Mouse (Mus musculus) embryonic facial prominence, embryonic 10.5 days (tissue): ENCODE measurements around the gene Tufm. TPM values are rescaled to one million over a fixed set of nuclear protein-coding genes. Genes with fewer than 3 reads are reported as not detected.

Experiments used
- DNase-seq: peaks from one replicate; pipeline ENCODE4 v3.0.0-alpha.2; 2017; ENCODE audit warnings: low spot score
- H3K27ac ChIP-seq: fragments of 300-500 bp; sonication (generic); replicated peaks from 2 replicates; pipeline ENCODE4 v1.5.1; 2016; ENCODE audit warnings: mild to moderate bottlenecking
- H3K27me3 ChIP-seq: fragments of 300-500 bp; sonication (generic); replicated peaks from 2 replicates; pipeline ENCODE4 v1.6.1; 2016; ENCODE audit warnings: low read depth, mild to moderate bottlenecking; ENCODE audit not compliant: poor library complexity, severe bottlenecking
- H3K36me3 ChIP-seq: fragments of 300-500 bp; sonication (generic); replicated peaks from 2 replicates; pipeline ENCODE4 v1.6.1; 2016; ENCODE audit warnings: mild to moderate bottlenecking, moderate library complexity
- H3K4me1 ChIP-seq: fragments of 300-500 bp; sonication (generic); 2 replicates; pipeline ENCODE4 v1.6.1; 2016
- H3K4me3 ChIP-seq: fragments of 300-500 bp; sonication (generic); 2 replicates; pipeline ENCODE4 v1.5.1; 2016; ENCODE audit warnings: mild to moderate bottlenecking, moderate library complexity
- H3K9me3 ChIP-seq: fragments of 300-500 bp; sonication (generic); 2 replicates; pipeline ENCODE4 v1.6.1; 2016; ENCODE audit warnings: mild to moderate bottlenecking
- WGBS: fragments of 180-500 bp; shearing (Covaris S2); methylation state at CpG from one replicate; pipeline ENCODE4 v1.1.7; 2016; 5-methylcytosine and 5-hydroxymethylcytosine counted together
- polyA plus RNA-seq: library from polyadenylated mRNA; unstranded; fragments of >200 nt; fragmentation: Nextera tagmentation; extraction: Ambion mirVana; gene quantifications from 2 replicates; pipeline ENCODE4 v1.2.1, GENCODE M21; 2016

The Tufm gene
- polyA plus RNA-seq, 1 experiment from 2014 or later: 169 TPM

DNA sequence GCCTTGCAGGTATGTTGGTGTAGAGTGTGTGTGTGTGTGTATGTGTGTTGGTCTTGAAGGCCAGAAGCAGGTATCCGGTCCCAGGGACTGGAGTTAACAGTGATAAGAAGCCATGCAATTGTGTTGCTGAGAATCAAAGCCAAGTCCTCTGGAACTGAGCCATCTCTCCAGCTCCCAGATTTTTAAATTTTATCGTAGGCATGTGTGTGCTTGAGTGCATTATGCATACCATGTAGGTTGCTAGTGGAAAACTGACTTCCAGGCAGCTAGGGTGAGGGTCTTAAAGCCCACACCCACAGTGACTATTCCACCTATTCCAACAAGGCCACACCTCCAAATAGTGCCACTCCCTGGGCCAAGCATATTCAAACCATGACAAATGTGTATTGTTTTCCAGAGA lies 17.8 kb downstream of the Tufm start:
- WGBS: 90% methylated on average over 2 of the region's 2 CpGs
- H3K36me3 ChIP-seq: peaks cover 15% of the 10 kb centered on the region
- no peaks in the 10 kb centered on the region for H3K27me3 ChIP-seq
- H3K9me3 ChIP-seq: no peaks in the 10 kb centered on the region
- H3K4me1 ChIP-seq: peaks cover 13% of the 10 kb centered on the region
- H3K4me3 ChIP-seq: no peak overlapping the region
- no peak for DNase-seq
- H3K27ac ChIP-seq: no peak overlapping the region

DNA sequence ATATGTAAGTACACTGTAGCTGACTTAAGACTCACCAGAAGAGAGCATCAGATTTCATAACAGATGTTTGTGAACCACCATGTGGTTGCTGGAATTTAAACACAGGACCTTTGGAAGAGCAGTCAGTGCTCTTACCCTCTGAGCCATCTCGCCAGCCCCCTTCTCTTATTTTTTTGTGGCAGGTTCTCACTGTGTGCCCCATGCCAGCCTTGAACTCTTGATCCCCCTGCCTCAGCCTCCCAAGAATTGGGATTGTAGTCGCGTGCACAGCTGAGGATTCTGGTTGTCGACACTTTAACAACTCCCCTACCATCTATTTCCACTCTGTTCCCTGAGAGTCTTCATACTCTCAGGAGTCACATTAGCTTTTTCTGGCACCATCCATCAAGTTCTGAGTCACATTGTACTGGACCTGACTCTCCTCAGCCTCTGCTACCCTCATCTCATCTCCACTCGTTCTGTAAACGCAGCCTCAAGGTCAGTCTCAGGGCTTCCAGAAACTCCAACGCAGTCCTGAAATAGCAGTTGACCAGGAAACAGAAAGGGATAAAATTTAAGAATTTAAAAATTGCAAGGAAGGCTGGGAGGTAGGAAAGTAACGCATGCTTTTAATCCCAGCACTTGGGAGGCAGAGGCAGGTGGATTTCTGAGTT lies 20.1 kb downstream of the Tufm start:
- Histone ChIP-seq H3K4me1 (peaks cover 7% of the 10 kb centered on the region), H3K9me3 (no peaks in the 10 kb centered on the region), H3K27me3 (no peaks in the 10 kb centered on the region), H3K36me3 (no peaks in the 10 kb centered on the region), H3K27ac (no peak overlapping the region), H3K4me3 (no peak overlapping the region)
- 86% methylated on average over 8 of the region's 8 CpGs for WGBS
- DNase-seq: no peak

DNA sequence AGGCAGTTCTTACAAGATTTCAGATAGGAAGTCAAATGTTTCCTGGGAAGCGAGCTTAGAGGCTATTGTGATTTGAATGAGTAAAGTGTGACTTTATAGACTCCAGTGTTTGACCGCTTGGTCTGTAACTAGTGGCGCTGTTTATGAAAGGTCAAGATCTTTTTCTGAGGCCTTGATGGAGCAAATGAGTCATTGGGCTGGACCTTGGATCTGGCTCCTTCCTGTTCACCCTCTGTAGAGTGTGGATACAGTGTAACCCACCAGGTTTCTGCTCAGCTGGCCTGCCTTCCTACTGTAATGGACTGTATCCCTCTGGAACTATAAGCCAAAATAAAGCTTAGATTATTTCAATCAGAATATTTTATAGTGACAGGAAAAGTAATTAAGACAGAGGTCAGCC lies 24.1 kb downstream of the Tufm start:
- 85% methylated on average over 3 of the region's 3 CpGs for WGBS
- Histone ChIP-seq H3K27ac (no peak overlapping the region), H3K36me3 (no peaks in the 10 kb centered on the region), H3K4me3 (no peak overlapping the region), H3K4me1 (no peaks in the 10 kb centered on the region), H3K27me3 (no peaks in the 10 kb centered on the region), H3K9me3 (no peaks in the 10 kb centered on the region)
- no peak for DNase-seq

DNA sequence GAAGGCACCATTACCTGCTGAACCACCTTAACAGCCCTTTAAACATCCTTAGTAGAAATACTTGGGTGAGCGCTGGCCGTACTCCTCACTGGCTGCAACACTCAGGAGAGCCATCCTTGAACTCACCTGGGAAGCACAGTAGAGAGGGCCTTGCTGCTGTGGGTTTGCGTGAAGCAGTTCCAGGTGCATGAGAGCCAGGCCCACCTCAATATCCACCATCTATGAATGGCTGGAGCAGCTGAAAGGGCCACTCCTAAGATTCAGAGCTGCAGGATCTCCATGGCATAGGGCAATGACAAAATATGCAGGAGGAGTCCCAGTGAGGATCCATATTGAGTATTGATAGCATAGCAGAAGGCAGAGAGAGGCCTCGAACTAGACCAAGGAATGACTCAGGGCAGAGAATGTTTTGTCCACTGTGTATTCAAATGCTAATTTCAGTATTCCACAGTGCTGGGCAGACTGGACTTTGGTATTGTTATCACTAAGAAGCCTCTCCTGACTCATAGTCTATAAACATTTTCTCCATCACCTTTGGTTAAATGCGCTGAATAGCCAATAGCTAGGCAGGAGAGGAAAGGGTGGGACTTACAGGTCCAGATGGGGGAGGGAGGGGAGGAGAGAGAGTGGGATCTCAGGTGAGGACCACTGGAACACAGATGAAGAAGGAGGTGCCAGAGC lies 31.2 kb downstream of the Tufm start:
- Histone ChIP-seq H3K27me3 (no peaks in the 10 kb centered on the region), H3K36me3 (no peaks in the 10 kb centered on the region), H3K9me3 (no peaks in the 10 kb centered on the region), H3K27ac (no peak overlapping the region), H3K4me3 (no peak overlapping the region), H3K4me1 (no peaks in the 10 kb centered on the region)
- WGBS: 88% methylated on average over 5 of the region's 5 CpGs
- DNase-seq: no peak

DNA sequence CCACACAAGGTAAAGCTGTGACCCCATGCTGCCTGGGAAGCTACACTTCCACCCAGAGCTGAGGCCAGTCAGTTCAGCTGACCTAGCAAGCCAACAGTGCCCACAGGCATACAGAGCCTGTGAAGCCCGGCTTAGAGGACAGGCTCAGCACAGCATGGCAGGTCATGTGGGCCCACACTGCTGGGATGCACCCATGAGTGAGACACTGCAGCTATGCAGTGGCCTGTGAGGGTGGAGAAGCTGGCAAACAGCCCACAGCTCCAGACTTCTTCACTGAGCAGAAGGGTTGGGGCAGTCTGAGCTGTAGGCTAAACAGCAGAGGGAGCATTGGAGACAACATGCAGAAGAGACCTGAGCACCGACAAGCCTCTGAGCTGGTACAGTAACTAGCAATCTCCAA lies 32.4 kb downstream of the Tufm start:
- WGBS: 70% methylated on average over 2 of the region's 2 CpGs
- H3K4me3 ChIP-seq: no peak overlapping the region
- no peaks in the 10 kb centered on the region for H3K36me3 ChIP-seq
- no peak for DNase-seq
- no peaks in the 10 kb centered on the region for H3K4me1 ChIP-seq
- H3K9me3 ChIP-seq: no peaks in the 10 kb centered on the region
- H3K27ac ChIP-seq: no peak overlapping the region
- H3K27me3 ChIP-seq: no peaks in the 10 kb centered on the region

DNA sequence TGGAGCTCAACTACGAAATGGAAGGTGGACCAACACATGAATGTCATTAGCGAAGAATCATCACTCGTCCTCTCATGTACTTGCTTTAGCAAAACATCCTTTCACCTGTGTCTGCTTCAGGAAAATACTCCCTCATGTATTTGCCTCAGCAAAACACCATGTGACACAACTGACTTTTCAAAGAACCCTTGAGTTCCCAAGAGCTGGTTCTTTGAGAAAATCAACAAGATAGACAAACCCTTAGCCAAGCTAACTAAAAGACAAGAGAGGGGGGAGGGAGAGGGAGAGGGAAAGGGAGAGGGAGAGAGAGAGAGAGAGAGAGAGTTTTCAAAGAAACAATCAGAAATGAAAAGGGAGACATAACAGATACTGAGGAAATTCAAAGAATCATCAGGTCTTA lies 36.2 kb downstream of the Tufm start:
- Histone ChIP-seq H3K27me3 (no peaks in the 10 kb centered on the region), H3K9me3 (no peaks in the 10 kb centered on the region), H3K27ac (no peak overlapping the region), H3K4me3 (no peak overlapping the region), H3K4me1 (no peaks in the 10 kb centered on the region), H3K36me3 (no peaks in the 10 kb centered on the region)
- DNase-seq: no peak
- 80% methylated on average over 3 of the region's 3 CpGs for WGBS

DNA sequence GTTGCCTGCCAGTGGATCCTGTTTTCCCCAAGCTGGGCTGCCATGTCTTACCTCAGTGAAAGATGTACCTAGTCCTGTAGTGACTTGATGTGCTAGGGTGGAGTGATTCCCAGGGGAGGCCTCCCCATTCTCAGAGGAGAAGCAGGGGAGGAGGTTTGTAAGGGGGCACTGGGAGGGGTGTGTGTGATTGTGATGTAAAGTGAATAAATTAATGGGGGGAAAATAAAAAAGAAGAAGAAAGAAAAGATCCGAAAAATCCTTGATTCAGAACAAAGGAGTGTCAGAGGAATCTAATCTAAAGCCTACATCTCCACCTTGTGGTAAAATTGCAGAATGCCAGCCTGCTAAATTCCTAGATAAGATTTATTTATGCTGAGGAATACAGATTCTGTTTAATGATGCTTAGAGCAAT lies 41.0 kb downstream of the Tufm start:
- H3K27me3 ChIP-seq: no peaks in the 10 kb centered on the region
- H3K4me3 ChIP-seq: no peak overlapping the region
- peak overlapping the region; percentile 90 for H3K27ac ChIP-seq
- H3K36me3 ChIP-seq: no peaks in the 10 kb centered on the region
- DNase-seq: peak; percentile 46
- no peaks in the 10 kb centered on the region for H3K9me3 ChIP-seq
- no peaks in the 10 kb centered on the region for H3K4me1 ChIP-seq
- 23% methylated on average over 1 of the region's 1 CpGs for WGBS

DNA sequence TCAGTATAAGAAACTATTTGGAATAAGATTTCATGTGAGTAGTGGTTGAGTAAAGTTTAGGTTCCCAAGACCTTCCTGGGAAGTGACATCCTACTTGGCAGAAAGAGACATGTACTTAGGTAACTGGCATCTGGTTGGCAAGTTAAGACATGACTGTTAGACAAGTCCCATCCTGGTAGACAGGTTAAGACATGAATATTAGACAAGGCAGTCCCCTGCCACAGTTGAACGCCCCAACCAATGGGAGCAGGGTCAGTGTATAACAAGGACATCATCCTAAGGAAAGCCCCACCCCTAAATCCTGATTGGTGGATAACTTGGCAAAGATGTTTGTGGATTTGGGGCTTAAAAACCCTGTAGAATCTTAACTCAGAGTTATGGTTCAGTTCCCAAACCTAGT lies 46.3 kb downstream of the Tufm start:
- no peak for DNase-seq
- Histone ChIP-seq H3K9me3 (no peaks in the 10 kb centered on the region), H3K27ac (no peak overlapping the region), H3K4me3 (no peak overlapping the region), H3K27me3 (peaks cover 30% of the 10 kb centered on the region), H3K4me1 (peaks cover 6% of the 10 kb centered on the region), H3K36me3 (no peaks in the 10 kb centered on the region)
- WGBS: 73% methylated on average over 1 of the region's 1 CpGs

DNA sequence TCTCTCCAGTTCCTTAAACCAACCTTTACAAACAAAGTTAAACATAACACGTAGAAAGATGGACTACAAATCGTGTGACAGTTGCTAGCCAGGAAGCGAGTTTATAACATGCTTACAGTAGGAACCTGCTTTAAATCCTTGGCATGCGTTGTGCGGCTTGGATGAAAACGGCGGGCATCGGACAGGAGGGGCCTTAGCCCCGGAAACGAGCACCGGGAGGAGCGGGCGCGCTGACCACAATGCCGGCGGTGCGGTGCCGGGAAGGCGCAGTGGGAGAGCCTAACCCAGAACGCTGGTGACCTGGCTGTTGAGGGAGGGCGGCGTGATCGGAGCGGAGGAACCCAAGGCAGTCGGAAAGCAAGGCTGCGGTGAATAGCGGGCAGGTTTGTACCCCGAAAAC lies 48.6 kb downstream of the Tufm start:
- 3% methylated on average over 28 of the region's 28 CpGs for WGBS
- peak; percentile 60 for DNase-seq
- H3K27ac ChIP-seq: peak overlapping the region; percentile 59; the same call in 1 of the 2 replicates

DNA sequence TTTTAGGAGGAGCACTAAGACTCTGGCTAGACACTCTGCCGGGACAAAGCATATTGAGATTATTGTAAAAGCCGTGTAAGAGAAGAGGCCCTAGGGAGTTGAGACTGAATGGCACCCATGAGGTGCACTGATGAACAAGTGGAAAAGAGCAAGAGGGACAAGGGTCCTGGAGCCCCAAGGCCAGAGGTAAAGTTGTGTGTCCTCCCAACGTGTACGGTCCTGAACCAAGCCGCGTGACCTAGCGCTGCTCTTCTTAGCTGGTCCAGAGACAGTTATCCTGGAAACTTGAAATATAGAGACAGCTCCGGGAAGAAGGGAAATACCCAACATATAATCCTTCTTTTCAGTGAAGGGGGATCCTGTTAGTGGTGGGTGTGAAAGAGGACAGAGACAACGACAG lies 49.3 kb downstream of the Tufm start:
- Histone ChIP-seq H3K27me3 (peaks cover 30% of the 10 kb centered on the region), H3K4me3 (peak overlapping the region; percentile 62), H3K36me3 (no peaks in the 10 kb centered on the region), H3K4me1 (peaks cover 6% of the 10 kb centered on the region), H3K27ac (no peak overlapping the region), H3K9me3 (no peaks in the 10 kb centered on the region)
- WGBS: 64% methylated on average over 9 of the region's 9 CpGs
- DNase-seq: peak; percentile 19

More for the DNA sequence above, 48.6 kb downstream of the Tufm start:
- Histone ChIP-seq H3K36me3 (no peaks in the 10 kb centered on the region), H3K4me1 (peaks cover 6% of the 10 kb centered on the region), H3K27me3 (peaks cover 30% of the 10 kb centered on the region), H3K9me3 (no peaks in the 10 kb centered on the region), H3K4me3 (peak overlapping the region; percentile 62)

DNA sequence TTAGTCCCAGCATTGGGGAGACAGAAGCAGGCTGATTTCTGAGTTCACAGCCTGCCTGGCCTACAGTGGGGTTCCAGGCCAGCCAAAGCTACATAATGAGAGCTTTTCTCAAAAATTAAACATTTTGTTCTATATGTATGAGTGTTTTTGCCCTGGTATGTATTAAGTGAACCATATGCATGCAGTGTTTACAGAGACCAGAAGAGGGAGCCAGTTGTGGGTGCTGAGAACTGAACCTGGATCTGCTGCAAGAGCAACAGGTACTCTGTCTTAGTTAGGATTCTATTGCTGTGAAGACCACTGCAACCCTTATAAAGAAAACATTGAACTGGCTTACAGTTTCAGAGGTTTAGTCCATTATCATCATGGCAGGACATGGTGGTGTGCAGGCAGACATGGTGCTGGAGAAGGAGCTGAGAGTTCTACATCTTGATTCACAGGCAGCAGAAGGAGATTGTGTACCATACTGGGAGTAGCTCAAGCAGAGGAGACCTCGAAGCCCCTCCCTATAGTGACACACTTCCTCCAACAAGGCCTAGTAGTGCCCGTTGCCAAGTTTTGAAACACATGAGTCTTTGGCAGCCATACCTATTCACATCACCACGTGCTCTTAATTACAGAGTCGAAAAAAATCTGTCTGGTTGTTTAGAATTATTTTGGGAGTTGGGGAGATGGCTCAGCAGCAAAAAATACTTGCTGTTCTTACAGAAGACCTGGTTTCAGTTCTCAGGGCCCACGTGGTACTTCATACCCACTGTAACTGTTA lies 50.8 kb downstream of the Tufm start:
- Histone ChIP-seq H3K9me3 (no peaks in the 10 kb centered on the region), H3K36me3 (no peaks in the 10 kb centered on the region), H3K27me3 (peaks cover 30% of the 10 kb centered on the region), H3K4me3 (no peak overlapping the region), H3K4me1 (peaks cover 6% of the 10 kb centered on the region), H3K27ac (no peak overlapping the region)
- no peak for DNase-seq
- 81% methylated on average over 5 of the region's 5 CpGs for WGBS
